Mouse (Mus musculus): ENCODE measurements around the gene Eif2ak3. TPM values are rescaled to one million over a fixed set of nuclear protein-coding genes. Genes with fewer than 3 reads are reported as not detected.
A peak's percentile ranks its signal among the peaks of the same experiment; 100 is the strongest.
"Not testable (repeated sequence)": the region's sequence is repeated elsewhere in the genome, so short reads cannot be mapped to it uniquely, and the experiment has no call there.

Eif2ak3 gene
- total RNA-seq, 2 experiments from 2014 or later, result 4.1 to 4.9 TPM

GRCm38 (mm10) chr6:70813921-70814628 is 30.2 kb upstream of the Eif2ak3 start:
- intact Hi-C loops (cut with DNase I), result loop anchor here (5.0 kb wide), 1 partner anchor 313 kb away; no protein-coding TSS in a partner anchor
- DNase-seq, result no peak
- no peak for TF ChIP-seq CTCF (IDR thresholded peaks at IDR 0.05)

GRCm38 (mm10) chr6:70814629-70814950 is 29.7 kb upstream of the Eif2ak3 start:
- Histone ChIP-seq H3K4me3 (no peak overlapping the region), H3K27ac (no peak overlapping the region)
- TF ChIP-seq CTCF (IDR thresholded peaks at IDR 0.05), result no peak
- DNase-seq, result no peak
- intact Hi-C loops (cut with DNase I), result loop anchor here (5.0 kb wide), 1 partner anchor 313 kb away; no protein-coding TSS in a partner anchor

More at GRCm38 (mm10) chr6:70813921-70814628, 30.2 kb upstream of the Eif2ak3 start:
- Histone ChIP-seq H3K27ac (no peak overlapping the region), H3K4me3 (no peak overlapping the region)

GRCm38 (mm10) chr6:70815471-70815870 is 28.8 kb upstream of the Eif2ak3 start:
- H3K27ac ChIP-seq, result no peak overlapping the region
- no peak for TF ChIP-seq CTCF (IDR thresholded peaks at IDR 0.05)
- H3K4me3 ChIP-seq, result no peak overlapping the region
- intact Hi-C loops (cut with DNase I), result no loop called here
- DNase-seq, result no peak

GRCm38 (mm10) chr6:70821566-70821965 is 22.7 kb upstream of the Eif2ak3 start:
- intact Hi-C loops (cut with DNase I), result loop anchor here (5.0 kb wide), 1 partner anchor 41 kb away; no protein-coding TSS in a partner anchor
- Histone ChIP-seq H3K4me3 (no peak overlapping the region), H3K27ac (no peak overlapping the region)
- DNase-seq, result no peak
- no peak for TF ChIP-seq CTCF (IDR thresholded peaks at IDR 0.05)

GRCm38 (mm10) chr6:70822386-70822910 is 21.9 kb upstream of the Eif2ak3 start:
- Histone ChIP-seq H3K27ac (no peak overlapping the region), H3K4me3 (no peak overlapping the region)
- intact Hi-C loops (cut with DNase I), result loop anchor here (5.0 kb wide), 1 partner anchor 40 kb away; no protein-coding TSS in a partner anchor
- no peak for TF ChIP-seq CTCF (IDR thresholded peaks at IDR 0.05)
- no peak for DNase-seq

GRCm38 (mm10) chr6:70823277-70823676 is 21.0 kb upstream of the Eif2ak3 start:
- intact Hi-C loops (cut with DNase I), result loop anchor here (5.0 kb wide), 1 partner anchor 39 kb away; no protein-coding TSS in a partner anchor
- not testable (repeated sequence) for DNase-seq, H3K27ac ChIP-seq, H3K4me3 ChIP-seq

GRCm38 (mm10) chr6:70824085-70824986 is 20.0 kb upstream of the Eif2ak3 start:
- Histone ChIP-seq H3K27ac (peak overlapping the region; percentile 78), H3K4me3 (peak overlapping the region; percentile 77)
- TF ChIP-seq CTCF (IDR thresholded peaks at IDR 0.05), result no peak
- intact Hi-C loops (cut with DNase I), result loop anchor here (5.0 kb wide), 1 partner anchor 38 kb away; no protein-coding TSS in a partner anchor
- DNase-seq, result peak; percentile 73

GRCm38 (mm10) chr6:70824987-70825337 is 19.4 kb upstream of the Eif2ak3 start:
- intact Hi-C loops (cut with DNase I), result loop anchor here (5.0 kb wide), 1 partner anchor 37 kb away; no protein-coding TSS in a partner anchor
- no peak for DNase-seq
- Histone ChIP-seq H3K4me3 (peak overlapping the region; percentile 77), H3K27ac (peak overlapping the region; percentile 78)
- TF ChIP-seq CTCF (IDR thresholded peaks at IDR 0.05), result no peak

- DNase-seq, result no peak
- intact Hi-C loops (cut with DNase I), result no loop called here
- no peak overlapping the region for H3K27ac ChIP-seq
- no peak overlapping the region for H3K4me3 ChIP-seq
- no peak for TF ChIP-seq CTCF (IDR thresholded peaks at IDR 0.05)
Measured at GRCm38 (mm10) chr6:70829451-70829850, 14.9 kb upstream of the Eif2ak3 start.

GRCm38 (mm10) chr6:70830552-70830951 is 13.8 kb upstream of the Eif2ak3 start:
- intact Hi-C loops (cut with DNase I), result no loop called here
- TF ChIP-seq CTCF (IDR thresholded peaks at IDR 0.05), result no peak
- Histone ChIP-seq H3K4me3 (no peak overlapping the region), H3K27ac (no peak overlapping the region)
- no peak for DNase-seq

GRCm38 (mm10) chr6:70831179-70831839 is 13.0 kb upstream of the Eif2ak3 start:
- Histone ChIP-seq H3K27ac (no peak overlapping the region), H3K4me3 (no peak overlapping the region)
- no peak for DNase-seq
- intact Hi-C loops (cut with DNase I), result no loop called here
- TF ChIP-seq CTCF (IDR thresholded peaks at IDR 0.05), result no peak

- intact Hi-C loops (cut with DNase I), result no loop called here
- Histone ChIP-seq H3K4me3 (no peak overlapping the region), H3K27ac (no peak overlapping the region)
- DNase-seq, result no peak
- TF ChIP-seq CTCF (IDR thresholded peaks at IDR 0.05), result no peak
Measured at GRCm38 (mm10) chr6:70837297-70837696, 7.0 kb upstream of the Eif2ak3 start.
